Mouse (Mus musculus): ENCODE results near the gene Olfr138.

DNA sequence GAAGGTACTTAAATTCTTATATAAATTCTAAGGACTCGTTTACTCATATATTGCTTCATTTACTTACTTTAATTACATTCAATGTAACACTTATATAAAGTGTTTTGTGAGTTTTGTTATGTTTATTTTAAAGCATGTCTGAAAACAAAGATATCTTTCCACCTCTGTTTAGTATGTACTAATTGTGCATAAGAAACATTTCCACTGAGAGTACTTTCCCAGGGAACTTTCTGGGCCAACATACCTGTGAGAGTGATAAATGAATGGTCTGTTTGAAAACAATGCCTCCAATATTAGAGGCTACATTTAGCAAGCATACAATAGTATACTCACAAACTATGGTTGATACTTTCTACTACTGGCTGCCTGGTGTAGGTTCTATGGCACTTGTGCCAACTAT is at the start of gene Olfr138:
- no peak for TF ChIP-seq SMC3 (IDR thresholded peaks at IDR 0.05; ENCODE audit: low read depth, low read length)
- no peak for TF ChIP-seq CTCF (IDR thresholded peaks at IDR 0.05 in 2 of 3, conservative IDR thresholded peaks at IDR 0.05 in 1 of 3; ENCODE audit: control insufficient read depth in 1 of 3, insufficient read depth in 1 of 3, low read depth in 2 of 3, low read length in 3 of 3, poor library complexity in 1 of 3, severe bottlenecking in 1 of 3)
- TF ChIP-seq UBTF (IDR thresholded peaks at IDR 0.05; ENCODE audit: borderline replicate concordance, insufficient read depth, low read depth, low read length): no peak
- no peak for TF ChIP-seq E2F4 (IDR thresholded peaks at IDR 0.05; ENCODE audit: borderline replicate concordance, low read depth, low read length)
- no peak for TF ChIP-seq ZKSCAN1 (IDR thresholded peaks at IDR 0.05; ENCODE audit: low read depth, low read length)
- no peak for TF ChIP-seq ETS1 (IDR thresholded peaks at IDR 0.05; ENCODE audit: low read depth, low read length)

Measured in MEL (cell line).